Mouse (Mus musculus) left cerebral cortex, postnatal 14 days (tissue): Measurements from ENCODE around the gene Phactr2. TPM values are rescaled to one million over a fixed set of nuclear protein-coding genes. Genes with fewer than 3 reads are reported as not detected.
A peak's percentile ranks its signal among the peaks of the same experiment; 100 is the strongest.

Source experiments
- DNase-seq, 2 experiments: peaks; one replicate each; pipeline ENCODE4 v3.0.0; 2021 to 2022; ENCODE audit warnings: low spot score in 2 of 2, mixed read lengths in 1 of 2
- intact Hi-C: fragments of 180-260 bp; cut with DNase I; formaldehyde crosslinking; loops from one replicate; pipeline ENCODE4 v1.15.1; 2025
- total RNA-seq, 2 experiments: library from RNA; stranded (reverse); gene quantifications; 2 replicates each; pipeline ENCODE4 v1.2.3; 2021

Phactr2 gene
- total RNA-seq, 2 experiments from 2014 or later: 15.9 to 18.8 TPM

GRCm38 (mm10) chr10:13453200-13453990 lies 20.8 kb downstream of the Phactr2 start:
- intact Hi-C loops: no loop called here
- DNase-seq: no peak

- intact Hi-C loops: no loop called here
- no peak for DNase-seq
Observed at GRCm38 (mm10) chr10:13451640-13452039, 22.6 kb downstream of the Phactr2 start.

- DNase-seq: no peak
- intact Hi-C loops: no loop called here
Observed at GRCm38 (mm10) chr10:13448283-13449045, 25.7 kb downstream of the Phactr2 start.

- intact Hi-C loops: no loop called here
- DNase-seq: no peak
Observed at GRCm38 (mm10) chr10:13446791-13447249, 27.4 kb downstream of the Phactr2 start.

DNA sequence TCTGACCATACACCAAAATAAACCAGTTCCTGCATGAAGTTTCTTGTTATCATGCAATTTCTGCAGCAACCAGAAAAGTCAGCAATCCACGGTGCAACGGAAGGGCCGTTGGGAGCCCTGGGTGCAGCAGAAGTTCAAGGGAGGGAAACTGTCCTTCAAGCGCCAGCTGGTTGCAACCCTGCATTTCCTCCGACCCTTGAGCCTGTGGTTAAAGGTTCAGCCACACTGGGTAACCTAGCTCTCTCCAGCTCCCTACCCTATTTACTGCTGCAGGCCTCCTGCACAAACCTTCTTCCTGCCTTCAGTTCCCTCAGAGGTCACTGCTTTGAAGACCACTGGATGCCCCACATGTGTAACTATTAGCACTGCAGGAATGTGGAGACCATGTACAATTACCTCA lies 30.0 kb downstream of the Phactr2 start:
- DNase-seq: no peak
- intact Hi-C loops: no loop called here

DNA sequence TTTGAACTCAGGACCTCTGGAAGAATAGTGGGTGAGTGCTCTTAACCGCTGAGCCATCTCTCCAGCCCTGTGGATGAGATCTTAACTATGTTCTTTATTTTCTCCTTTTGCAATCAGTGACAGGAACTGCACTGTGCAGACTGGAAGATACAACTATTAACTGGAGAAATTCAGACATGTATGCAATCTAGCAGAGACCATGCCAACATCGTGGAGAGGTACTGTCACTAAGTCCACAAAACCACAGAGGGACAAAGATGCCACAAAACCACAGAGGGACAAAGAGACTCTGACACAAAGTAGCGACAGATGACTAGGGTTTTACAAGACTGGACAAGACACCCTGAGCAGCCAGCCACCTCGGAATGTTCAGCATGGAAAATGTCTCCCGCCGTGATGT lies 30.6 kb downstream of the Phactr2 start:
- DNase-seq: no peak
- intact Hi-C loops: no loop called here

- intact Hi-C loops: no loop called here
- DNase-seq: no peak
Observed at GRCm38 (mm10) chr10:13440292-13440691, 33.9 kb downstream of the Phactr2 start.

GRCm38 (mm10) chr10:13438118-13438821 lies 35.9 kb downstream of the Phactr2 start:
- no peak for DNase-seq
- intact Hi-C loops: no loop called here

- intact Hi-C loops: no loop called here
- no peak for DNase-seq
Observed at GRCm38 (mm10) chr10:13437011-13437410, 37.2 kb downstream of the Phactr2 start.

DNA sequence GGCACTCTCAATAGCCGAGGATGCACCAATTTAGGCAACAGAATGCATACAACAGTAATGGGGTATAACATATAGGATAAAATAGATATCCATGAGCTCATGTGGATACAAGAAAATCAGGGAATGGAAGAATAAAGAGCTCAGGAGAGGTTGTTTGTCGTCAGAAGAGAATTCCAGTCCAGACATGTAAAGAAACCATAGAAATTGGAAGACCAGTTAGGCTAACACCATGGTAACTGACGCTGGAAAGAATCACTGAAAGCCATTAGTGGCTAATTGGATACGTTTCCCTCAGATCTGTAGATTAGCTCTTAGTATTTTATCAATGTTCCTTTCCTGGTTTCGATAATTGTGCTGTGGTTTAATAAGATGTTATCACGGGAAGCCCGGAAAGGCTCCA lies 41.2 kb downstream of the Phactr2 start:
- no peak for DNase-seq
- intact Hi-C loops: no loop called here

DNA sequence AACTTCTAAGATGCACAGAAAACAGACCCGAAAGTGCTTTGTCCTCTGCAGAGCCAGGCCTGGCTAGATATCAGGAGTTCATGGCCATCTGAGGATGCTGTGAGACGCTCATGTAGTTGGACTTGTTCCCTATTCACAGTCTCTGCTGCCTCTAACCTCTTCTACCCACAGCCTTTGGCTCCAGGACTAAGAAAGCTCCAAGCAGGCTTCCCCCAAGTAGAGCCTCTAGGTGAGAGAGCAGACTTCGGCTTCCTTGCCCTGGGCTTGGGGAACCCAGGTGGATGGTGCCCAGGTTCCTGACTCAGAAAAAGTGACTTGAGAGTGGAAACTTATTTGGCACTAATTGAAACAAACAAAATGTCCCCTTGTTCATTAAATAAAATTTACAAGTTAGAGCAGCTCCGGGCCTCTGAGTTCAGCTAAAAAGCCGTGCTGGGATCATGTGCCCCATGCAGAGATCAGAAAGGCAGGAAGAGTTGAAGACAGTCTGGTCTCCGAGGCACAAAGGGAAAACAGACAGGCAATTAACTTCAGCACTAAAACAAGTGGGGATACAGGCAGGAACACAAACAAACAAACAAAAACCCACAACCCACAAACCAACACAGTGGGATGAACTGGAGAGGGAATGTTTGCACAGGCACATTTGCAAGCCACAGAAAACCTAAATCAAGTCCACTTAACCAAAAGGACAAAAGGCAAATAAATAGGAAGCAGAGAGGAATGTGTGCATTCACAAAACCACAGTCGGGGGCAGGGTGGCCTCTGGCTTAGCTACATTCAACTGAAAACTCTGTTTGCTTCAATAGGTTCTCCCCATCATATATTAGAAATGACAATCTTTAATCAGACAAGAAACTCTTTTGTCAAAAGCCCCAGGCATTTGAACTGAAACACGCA lies 42.3 kb downstream of the Phactr2 start:
- intact Hi-C loops: no loop called here

DNA sequence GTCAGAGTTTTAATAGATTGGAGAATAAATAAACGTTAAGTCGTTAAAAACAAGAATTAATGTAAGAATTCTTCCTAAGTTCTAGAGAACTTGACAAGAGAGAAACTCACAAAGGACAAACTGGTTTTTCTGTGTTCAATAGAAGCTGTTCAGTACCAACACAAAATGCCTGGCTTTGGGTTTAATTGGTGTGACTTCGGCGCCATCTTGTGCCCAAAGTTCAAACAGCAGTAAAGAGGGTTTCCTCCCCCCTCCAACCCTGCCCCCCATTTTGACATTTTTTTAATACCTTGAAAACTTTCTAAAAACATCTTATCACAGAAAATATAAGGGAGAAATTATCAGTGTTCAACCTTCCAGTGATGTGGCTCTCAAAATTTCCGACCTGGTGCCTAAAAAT lies 44.4 kb downstream of the Phactr2 start:
- intact Hi-C loops: loop anchor here (1.0 kb wide), 2 partner anchors 342 to 413 kb away; no protein-coding TSS in a partner anchor
- peak; percentile 64 to 69 for DNase-seq

More for the DNA sequence above, 42.3 kb downstream of the Phactr2 start:
- DNase-seq: no peak

DNA sequence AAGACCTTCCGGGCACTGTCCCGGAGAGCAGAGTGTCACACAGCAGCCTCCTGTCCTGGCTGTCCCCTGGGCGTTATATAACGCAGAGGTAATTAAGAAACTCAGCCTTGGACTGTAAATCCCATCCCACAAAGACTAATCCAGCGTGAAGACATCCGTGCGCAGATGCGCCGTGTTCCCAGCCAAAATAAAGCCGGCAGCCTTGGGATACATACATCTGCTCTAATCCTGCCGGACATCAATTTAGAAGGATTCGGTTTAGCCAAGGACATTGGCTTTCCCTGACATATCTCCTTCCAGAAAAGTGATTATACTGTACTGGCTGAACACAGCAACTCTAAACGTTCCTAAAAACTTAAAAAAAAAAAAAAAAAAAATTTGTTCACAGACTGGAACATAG lies 45.0 kb downstream of the Phactr2 start:
- no peak for DNase-seq
- intact Hi-C loops: loop anchor here (1.0 kb wide), 2 partner anchors 342 to 413 kb away; no protein-coding TSS in a partner anchor

- intact Hi-C loops: no loop called here
- DNase-seq: no peak
Observed at GRCm38 (mm10) chr10:13428536-13428935, 45.7 kb downstream of the Phactr2 start.

DNA sequence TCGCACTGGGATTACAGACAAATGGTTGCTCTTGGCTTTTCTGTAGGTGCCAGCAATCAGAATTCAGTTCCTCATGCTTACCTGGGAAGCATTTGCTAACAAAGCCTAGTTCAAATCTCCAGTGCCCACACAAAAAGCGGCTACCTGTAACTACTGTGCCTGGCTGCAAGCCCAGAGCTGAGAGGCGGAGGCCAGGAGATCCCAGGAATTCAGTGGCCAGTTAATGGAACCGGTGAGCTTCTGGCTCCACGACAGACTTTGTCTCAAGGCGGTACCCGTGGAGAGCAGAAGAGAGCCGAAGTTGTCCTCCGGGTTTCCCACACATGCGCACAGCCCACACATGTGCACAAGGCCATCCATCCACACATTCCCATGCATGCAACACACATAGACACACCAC lies 46.6 kb downstream of the Phactr2 start:
- no peak for DNase-seq
- intact Hi-C loops: no loop called here

GRCm38 (mm10) chr10:13425198-13425597 lies 49.0 kb downstream of the Phactr2 start:
- no peak for DNase-seq
- intact Hi-C loops: no loop called here

DNA sequence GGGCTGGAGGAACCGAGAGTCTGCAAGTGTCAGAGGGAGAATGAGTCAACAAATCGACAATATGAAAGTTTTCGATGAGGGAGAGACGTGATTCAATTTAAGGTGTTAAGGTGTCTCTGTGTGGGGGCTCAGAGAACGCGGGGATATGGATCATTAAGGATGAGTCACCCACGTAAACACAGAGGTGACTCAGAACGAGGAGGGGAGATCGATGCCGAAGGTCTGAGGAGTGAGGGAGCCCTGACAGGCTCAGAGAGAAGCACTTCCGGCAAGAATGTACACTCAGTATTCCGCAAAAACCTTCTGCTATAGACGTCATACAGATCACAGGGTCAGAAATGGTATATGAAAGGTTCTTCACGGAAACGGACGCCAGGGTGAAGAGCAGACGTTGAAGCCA lies 49.7 kb downstream of the Phactr2 start:
- DNase-seq: no peak
- intact Hi-C loops: no loop called here

DNA sequence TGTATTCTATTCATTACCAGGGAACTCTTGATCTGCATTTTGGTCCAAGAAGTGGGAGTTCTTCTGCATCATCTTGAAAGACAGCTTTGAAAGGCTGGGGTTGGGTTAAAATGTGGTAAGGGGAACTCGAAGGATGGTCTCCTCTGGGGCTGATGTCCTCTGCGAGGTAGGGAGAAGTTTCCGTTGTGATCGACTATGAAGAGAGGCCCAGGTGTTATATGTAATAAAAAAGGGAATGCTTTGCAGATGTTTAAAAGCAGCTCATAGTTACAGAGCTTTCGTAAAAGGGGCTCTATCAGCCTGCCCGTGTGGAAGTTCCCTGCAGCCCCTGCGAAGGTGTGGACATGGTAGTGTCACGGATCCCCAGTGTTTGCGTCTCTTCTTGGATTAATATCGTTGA lies 50.2 kb downstream of the Phactr2 start:
- intact Hi-C loops: no loop called here
- no peak for DNase-seq

GRCm38 (mm10) chr10:13422121-13422520 lies 52.1 kb downstream of the Phactr2 start:
- no peak for DNase-seq
- intact Hi-C loops: no loop called here
